Comparison of ENCODE assay signal across 15 mouse cellular contexts in the genomic region with DNA sequence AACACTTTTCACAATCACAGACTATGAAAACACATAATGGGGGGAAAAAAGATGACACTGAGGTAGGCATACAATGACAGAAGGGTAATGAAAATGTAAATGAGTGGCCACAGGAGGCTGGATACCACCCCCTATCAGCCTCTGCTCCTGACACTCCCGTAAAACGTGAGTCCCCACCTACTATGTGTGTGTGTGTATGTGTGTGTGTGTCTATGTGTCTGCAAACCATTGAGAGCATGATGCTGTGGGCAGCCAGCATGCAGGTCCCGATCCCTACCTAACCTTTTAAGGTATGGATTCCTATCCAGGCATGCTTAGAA.
DNase-seq lines count a peak whose midpoint lies in the region; ATAC-seq and TF ChIP-seq lines count a peak whose summit lies in the region.
"Had no signal": no experiment of that assay in that cellular context is flagged by ENCODE, and none has a peak within 500 bp of the region (broad histone marks: within the 10 kb centered on the region; RNA-seq: fewer than 3 reads in every experiment).

No protein-coding gene starts in this region.

- no peaks in the 10 kb centered on the region for H3K4me1 ChIP-seq in stomach, embryonic 14.5 days (ENCODE audit: control insufficient read depth, insufficient read depth, low read length)
- no peaks in the 10 kb centered on the region for H3K4me1 ChIP-seq in stomach, postnatal 0 days (replicated peaks; ENCODE audit: control insufficient read depth, insufficient read depth)
- H3K4me1 ChIP-seq in hindbrain, embryonic 10.5 days (replicated peaks) = peaks cover 41% of the 10 kb centered on the region
- peaks cover 31% of the 10 kb centered on the region for H3K4me1 ChIP-seq in midbrain, embryonic 12.5 days
- peaks cover 18% of the 10 kb centered on the region for H3K4me1 ChIP-seq in neural tube, embryonic 14.5 days (ENCODE audit: control insufficient read depth, insufficient read depth, low read length)
- H3K4me1 ChIP-seq in intestine, embryonic 15.5 days (replicated peaks) = no peaks in the 10 kb centered on the region
- no peaks in the 10 kb centered on the region for H3K4me1 ChIP-seq in liver, postnatal 0 days (ENCODE audit: insufficient read depth)

- TF ChIP-seq CTCF in stomach, postnatal 0 days (IDR thresholded peaks at IDR 0.05; ENCODE audit: low read depth) = no peak
- no peak for TF ChIP-seq CTCF in liver, postnatal 0 days (IDR thresholded peaks at IDR 0.05; ENCODE audit: low read depth)

- H3K4me2 ChIP-seq in stomach, embryonic 14.5 days (replicated peaks; ENCODE audit: low read depth, low read length) = 0 out of 2 replicates have a peak overlapping the region, but pooled peaks have one; percentile 1
- H3K4me2 ChIP-seq in stomach, postnatal 0 days (replicated peaks; ENCODE audit: low read depth) = no peak overlapping the region
- peak overlapping the region; percentile 49 for H3K4me2 ChIP-seq in midbrain, embryonic 12.5 days (replicated peaks)
- peak overlapping the region; percentile 40; the same call in 1 of the 2 replicates for H3K4me2 ChIP-seq in neural tube, embryonic 14.5 days (ENCODE audit: low read depth, low read length)
- H3K4me2 ChIP-seq in intestine, embryonic 15.5 days (replicated peaks) = no peak overlapping the region
- no peak overlapping the region for H3K4me2 ChIP-seq in liver, postnatal 0 days (ENCODE audit: low read depth, low read length)

- no peaks in the 10 kb centered on the region for H3K9me3 ChIP-seq in stomach, embryonic 14.5 days (ENCODE audit: control insufficient read depth, low read depth, low read length)
- H3K9me3 ChIP-seq in stomach, postnatal 0 days (ENCODE audit: control insufficient read depth, low read length) = no peaks in the 10 kb centered on the region
- no peaks in the 10 kb centered on the region for H3K9me3 ChIP-seq in hindbrain, embryonic 10.5 days
- no peaks in the 10 kb centered on the region for H3K9me3 ChIP-seq in midbrain, embryonic 12.5 days
- no peaks in the 10 kb centered on the region for H3K9me3 ChIP-seq in neural tube, embryonic 14.5 days (ENCODE audit: control insufficient read depth, low read length)
- H3K9me3 ChIP-seq in intestine, embryonic 15.5 days = no peaks in the 10 kb centered on the region
- no peaks in the 10 kb centered on the region for H3K9me3 ChIP-seq in liver, postnatal 0 days (ENCODE audit: low read length)
- H3K9me3 ChIP-seq: limb, embryonic 10.5 days had no signal

- WGBS in stomach, embryonic 14.5 days = 52% methylated on average over 3 of the region's 3 CpGs
- WGBS in stomach, postnatal 0 days = 50% methylated on average over 3 of the region's 3 CpGs
- WGBS in hindbrain, embryonic 10.5 days = 25% methylated on average over 3 of the region's 3 CpGs
- WGBS in midbrain, embryonic 12.5 days = 27% methylated on average over 3 of the region's 3 CpGs
- 17% methylated on average over 3 of the region's 3 CpGs for WGBS in neural tube, embryonic 14.5 days
- 45% methylated on average over 3 of the region's 3 CpGs for WGBS in intestine, embryonic 15.5 days
- WGBS in liver, postnatal 0 days (ENCODE audit: insufficient replicate concordance) = 56% methylated on average over 3 of the region's 3 CpGs

- H3K4me3 ChIP-seq in stomach, embryonic 14.5 days (ENCODE audit: low read depth, low read length) = no peak overlapping the region
- H3K4me3 ChIP-seq in stomach, postnatal 0 days (ENCODE audit: low read depth, low read length) = no peak overlapping the region
- H3K4me3 ChIP-seq in hindbrain, embryonic 10.5 days = peak overlapping the region; percentile 35
- H3K4me3 ChIP-seq in midbrain, embryonic 12.5 days = peak overlapping the region; percentile 21; the same call in 1 of the 2 replicates
- no peak overlapping the region for H3K4me3 ChIP-seq in neural tube, embryonic 14.5 days (ENCODE audit: low read depth, low read length)
- H3K4me3 ChIP-seq in intestine, embryonic 15.5 days (replicated peaks) = no peak overlapping the region
- no peak overlapping the region for H3K4me3 ChIP-seq in liver, postnatal 0 days (ENCODE audit: low read depth, low read length)
- H3K4me3 ChIP-seq: limb, embryonic 10.5 days had no signal

- H3K9ac ChIP-seq in stomach, embryonic 14.5 days (replicated peaks; ENCODE audit: low read depth, low read length) = no peak overlapping the region
- H3K9ac ChIP-seq in stomach, postnatal 0 days (ENCODE audit: low read length) = no peak overlapping the region
- H3K9ac ChIP-seq in midbrain, embryonic 12.5 days (replicated peaks) = no peak overlapping the region
- peak overlapping the region; percentile 22 for H3K9ac ChIP-seq in neural tube, embryonic 14.5 days (replicated peaks; ENCODE audit: low read depth, low read length)
- H3K9ac ChIP-seq in intestine, embryonic 15.5 days = no peak overlapping the region
- H3K9ac ChIP-seq in liver, postnatal 0 days (replicated peaks) = no peak overlapping the region
- H3K9ac ChIP-seq: liver, embryonic 14.5 days had no signal

- TF ChIP-seq EP300 in stomach, postnatal 0 days (optimal IDR thresholded peaks at IDR 0.05) = no peak
- no peak for TF ChIP-seq EP300 in liver, postnatal 0 days (IDR thresholded peaks at IDR 0.05; ENCODE audit: low read depth)

- peaks cover 3% of the 10 kb centered on the region; the same call in 1 of the 2 replicates for H3K36me3 ChIP-seq in stomach, embryonic 14.5 days (ENCODE audit: control insufficient read depth, insufficient read depth, low read length)
- no peaks in the 10 kb centered on the region for H3K36me3 ChIP-seq in stomach, postnatal 0 days (ENCODE audit: control insufficient read depth, insufficient read depth, low read length)
- peaks cover 9% of the 10 kb centered on the region for H3K36me3 ChIP-seq in hindbrain, embryonic 10.5 days
- no peaks in the 10 kb centered on the region for H3K36me3 ChIP-seq in midbrain, embryonic 12.5 days
- no peaks in the 10 kb centered on the region for H3K36me3 ChIP-seq in neural tube, embryonic 14.5 days (ENCODE audit: control insufficient read depth, insufficient read depth, low read length)
- no peaks in the 10 kb centered on the region for H3K36me3 ChIP-seq in intestine, embryonic 15.5 days
- no peaks in the 10 kb centered on the region for H3K36me3 ChIP-seq in liver, postnatal 0 days (replicated peaks; ENCODE audit: insufficient read depth, low read length)
- H3K36me3 ChIP-seq: G1E had no signal

- H3K27me3 ChIP-seq in stomach, embryonic 14.5 days (ENCODE audit: control insufficient read depth, insufficient read depth, low read length) = no peaks in the 10 kb centered on the region
- H3K27me3 ChIP-seq in stomach, postnatal 0 days (ENCODE audit: control insufficient read depth, insufficient read depth, low read length) = no peaks in the 10 kb centered on the region
- H3K27me3 ChIP-seq in hindbrain, embryonic 10.5 days (ENCODE audit: insufficient read depth, poor library complexity, severe bottlenecking) = no peaks in the 10 kb centered on the region
- H3K27me3 ChIP-seq in midbrain, embryonic 12.5 days = no peaks in the 10 kb centered on the region
- H3K27me3 ChIP-seq in neural tube, embryonic 14.5 days (ENCODE audit: control insufficient read depth, insufficient read depth, low read length) = no peaks in the 10 kb centered on the region
- no peaks in the 10 kb centered on the region for H3K27me3 ChIP-seq in intestine, embryonic 15.5 days (replicated peaks)
- no peaks in the 10 kb centered on the region for H3K27me3 ChIP-seq in liver, postnatal 0 days (ENCODE audit: insufficient read depth, low read length)

- no peak for DNase-seq in stomach, postnatal 0 days (ENCODE audit: low spot score)
- peak; percentile 25 for DNase-seq in hindbrain, embryonic 10.5 days (ENCODE audit: low spot score)
- DNase-seq in liver, postnatal 0 days = no peak
- DNase-seq in heart, adult 9 months (ENCODE audit: low spot score in 2 of 2) = no peak
- DNase-seq: cerebellum, adult 11 months; heart, postnatal 10 days; kidney, adult 11 months; thymus, postnatal 14 days had no signal

- H3K27ac ChIP-seq in stomach, embryonic 14.5 days (ENCODE audit: low read length) = no peak overlapping the region
- H3K27ac ChIP-seq in stomach, postnatal 0 days (replicated peaks) = no peak overlapping the region
- peak overlapping the region; percentile 86 for H3K27ac ChIP-seq in hindbrain, embryonic 10.5 days
- peak overlapping the region; percentile 90 for H3K27ac ChIP-seq in midbrain, embryonic 12.5 days (replicated peaks)
- peak overlapping the region; percentile 70 for H3K27ac ChIP-seq in neural tube, embryonic 14.5 days (ENCODE audit: low read depth, low read length)
- no peak overlapping the region for H3K27ac ChIP-seq in intestine, embryonic 15.5 days
- no peak overlapping the region for H3K27ac ChIP-seq in liver, postnatal 0 days (ENCODE audit: low read depth)
- H3K27ac ChIP-seq: limb, embryonic 10.5 days; liver, embryonic 14.5 days had no signal

- ATAC-seq in stomach, embryonic 14.5 days (ENCODE audit: insufficient number of reproducible peaks, insufficient read depth, low FRiP score, low read depth) = no peak
- no peak for ATAC-seq in stomach, postnatal 0 days (ENCODE audit: low FRiP score, low TSS enrichment)
- ATAC-seq in midbrain, embryonic 12.5 days (ENCODE audit: low FRiP score, low read depth) = peak; percentile 60
- peak; percentile 23; the same call in 1 of the 2 replicates for ATAC-seq in neural tube, embryonic 14.5 days (ENCODE audit: low read depth)
- ATAC-seq in intestine, embryonic 15.5 days = no peak
- no peak for ATAC-seq in liver, postnatal 0 days

Comparison
In these comparisons a context has a peak if more than half of its experiments do, and no peak if none do; other contexts are left out.
1. H3K4me2 ChIP-seq: peak in stomach, embryonic 14.5 days (single experiment), midbrain, embryonic 12.5 days (single experiment) and neural tube, embryonic 14.5 days (single experiment); none in stomach, postnatal 0 days (single experiment), intestine, embryonic 15.5 days (single experiment) and liver, postnatal 0 days (single experiment).
2. ATAC-seq: peak in midbrain, embryonic 12.5 days (single experiment) and neural tube, embryonic 14.5 days (single experiment); none in stomach, embryonic 14.5 days (single experiment), stomach, postnatal 0 days (single experiment), intestine, embryonic 15.5 days (single experiment) and liver, postnatal 0 days (single experiment).
3. H3K27ac ChIP-seq: peak in hindbrain, embryonic 10.5 days (single experiment), midbrain, embryonic 12.5 days (single experiment) and neural tube, embryonic 14.5 days (single experiment); none in stomach, embryonic 14.5 days (single experiment), stomach, postnatal 0 days (single experiment), intestine, embryonic 15.5 days (single experiment) and liver, postnatal 0 days (single experiment).
4. H3K4me3 ChIP-seq: peak in hindbrain, embryonic 10.5 days (single experiment) and midbrain, embryonic 12.5 days (single experiment); none in stomach, embryonic 14.5 days (single experiment), stomach, postnatal 0 days (single experiment), neural tube, embryonic 14.5 days (single experiment), intestine, embryonic 15.5 days (single experiment) and liver, postnatal 0 days (single experiment).